Mouse (Mus musculus): ENCODE measurements at regions not wholly inside any gene's neighbourhood (a gene's known extent, or its start where the extent isn't known, plus 50 kb on each side); places are given as distances from the start of the nearest gene placed in this dataset.
"Not testable (repeated sequence)": the region's sequence is repeated elsewhere in the genome, so short reads cannot be mapped to it uniquely, and the experiment has no call there.

DNA sequence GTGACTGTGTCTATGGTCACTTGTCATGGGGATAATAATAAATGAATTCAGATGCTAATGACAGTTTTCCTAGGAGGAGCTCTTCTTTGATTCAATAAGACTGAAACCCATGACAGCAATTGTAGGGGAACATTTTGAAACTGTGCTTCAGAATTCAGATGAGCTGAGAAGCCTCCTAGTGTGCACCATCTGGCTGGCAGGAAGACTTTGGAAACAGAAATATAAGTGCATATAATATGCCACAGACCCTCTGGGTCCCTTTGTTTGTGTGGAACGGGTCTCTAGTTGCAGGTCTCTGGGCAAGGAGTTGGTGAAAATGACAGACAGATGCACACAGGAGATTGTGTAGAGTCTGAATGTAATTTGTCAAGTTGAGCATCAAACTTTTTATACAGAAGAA, 1043.3 kb upstream of the Cntnap5a start:
- intact Hi-C loops (cut with DNase I), result no loop called here
- no peak for DNase-seq (ENCODE audit: low spot score)

DNA sequence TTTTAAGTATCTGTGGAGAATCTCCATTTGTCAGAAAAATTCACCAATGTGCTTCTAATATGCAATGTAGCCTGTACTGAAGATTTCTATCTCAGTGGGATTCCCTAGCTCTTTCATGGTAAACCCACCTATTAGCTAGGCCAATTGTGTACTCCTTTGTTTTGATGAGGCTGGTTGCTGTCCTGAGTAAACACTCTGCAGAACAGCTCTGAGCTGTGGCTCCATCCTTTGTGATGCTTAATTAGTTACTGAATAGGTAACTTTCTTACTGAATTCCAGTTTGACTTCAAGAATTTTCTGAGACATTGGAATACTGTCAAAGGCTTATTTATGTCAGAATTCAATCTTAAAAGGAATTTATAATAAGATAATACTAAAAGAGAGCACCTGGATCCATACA, 1042.7 kb upstream of the Cntnap5a start:
- not testable (repeated sequence) for DNase-seq (ENCODE audit: low spot score)

DNA sequence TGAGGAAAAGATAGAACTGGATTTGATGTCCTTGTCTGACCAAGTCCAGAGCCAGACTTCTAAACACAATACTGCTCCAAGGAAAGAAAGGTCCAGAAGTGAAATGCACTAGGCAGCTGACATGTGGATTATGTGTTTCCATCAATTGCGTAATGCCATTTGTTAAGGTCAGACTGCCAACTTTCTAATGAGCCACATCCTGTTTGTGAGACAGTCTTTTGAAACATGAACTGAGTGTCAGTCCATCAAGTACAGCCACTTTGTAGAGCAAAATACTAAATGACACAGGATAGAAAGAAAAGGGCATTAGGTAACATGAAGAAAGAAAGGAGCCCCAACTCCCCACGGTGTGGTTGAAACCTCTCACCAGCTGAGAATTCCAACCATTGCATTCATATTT, 1010.6 kb upstream of the Cntnap5a start:
- intact Hi-C loops (cut with DNase I), result no loop called here
- DNase-seq (ENCODE audit: low spot score), result peak; percentile 2

More for the DNA sequence above, 1042.7 kb upstream of the Cntnap5a start:
- intact Hi-C loops (cut with DNase I), result not testable (repeated sequence)

- no peak for DNase-seq (ENCODE audit: low spot score)
These were observed 1003.3 kb upstream of the Cntnap5a start for GRCm38 (mm10) chr1:114681258-114681657.

DNA sequence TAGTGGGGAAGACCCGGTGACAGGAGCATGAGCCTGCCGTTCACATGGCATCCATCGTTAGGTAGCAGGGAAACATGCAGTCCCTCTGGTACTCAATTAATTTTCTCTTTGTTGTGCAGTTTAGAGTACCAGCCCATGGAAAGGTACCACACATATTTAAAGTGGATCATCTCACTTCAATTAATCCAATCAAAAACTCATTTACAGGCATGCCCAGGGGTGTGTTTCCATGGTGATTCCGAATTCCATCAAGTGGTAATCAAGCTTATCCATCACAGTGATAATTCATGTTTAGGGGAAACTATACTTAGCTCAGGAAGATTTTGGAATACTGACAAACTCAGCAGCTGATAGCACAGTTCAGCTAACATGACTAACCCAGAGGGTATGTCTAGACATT, 963.4 kb upstream of the Cntnap5a start:
- intact Hi-C loops (cut with DNase I), result no loop called here
- no peak for DNase-seq (ENCODE audit: low spot score)

More at GRCm38 (mm10) chr1:114681258-114681657, 1003.3 kb upstream of the Cntnap5a start:
- intact Hi-C loops (cut with DNase I), result no loop called here

DNA sequence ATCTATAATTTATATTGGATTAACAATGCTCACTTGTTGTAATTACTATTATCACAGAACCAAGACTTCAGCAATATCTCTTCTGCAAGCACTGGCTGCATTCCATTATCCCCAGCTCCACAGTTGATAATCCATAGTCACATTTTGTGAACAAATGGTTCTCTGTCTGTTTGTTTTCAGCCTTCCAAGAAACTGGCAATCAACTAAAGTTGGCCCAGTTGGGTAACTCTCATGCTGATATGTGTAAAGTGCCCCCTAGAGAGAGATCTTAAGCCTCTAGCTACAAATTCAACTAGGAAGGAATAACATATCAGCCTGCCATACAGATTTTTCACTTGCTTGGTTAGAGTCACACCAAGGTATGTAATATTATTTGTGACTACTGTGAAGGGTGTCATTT, 955.4 kb upstream of the Cntnap5a start:
- intact Hi-C loops (cut with DNase I), result no loop called here
- DNase-seq (ENCODE audit: low spot score), result no peak
